Mouse (Mus musculus): Measurements from ENCODE around the gene Defb30. TPM values are rescaled to one million over a fixed set of nuclear protein-coding genes. Genes with fewer than 3 reads are reported as not detected.

The Defb30 gene
- polyA plus RNA-seq, 1 experiment: not detected

GRCm38 (mm10) chr14:62998977-62999376 lies 50.8 kb downstream of the Defb30 start:
- WGBS: 19% methylated on average over 4 of the region's 4 CpGs
- no peaks in the 10 kb centered on the region for H3K36me3 ChIP-seq (ENCODE audit: control insufficient read depth, insufficient read depth, low read length)
- H3K4me1 ChIP-seq (ENCODE audit: control insufficient read depth, insufficient read depth, insufficient read length): no peaks in the 10 kb centered on the region
- no peak for DNase-seq (ENCODE audit: low read depth in 1 of 2, low spot score in 2 of 2)
- no peak overlapping the region for H3K27ac ChIP-seq (ENCODE audit: insufficient read depth, low read length)
- no peak overlapping the region for H3K4me3 ChIP-seq (ENCODE audit: extremely low read depth, insufficient read depth, insufficient read length)
- TF ChIP-seq POLR2A (IDR thresholded peaks at IDR 0.05; ENCODE audit: low read depth, low read length): no peak
- no peaks in the 10 kb centered on the region for H3K27me3 ChIP-seq (ENCODE audit: control insufficient read depth, insufficient read depth, low read length)

DNA sequence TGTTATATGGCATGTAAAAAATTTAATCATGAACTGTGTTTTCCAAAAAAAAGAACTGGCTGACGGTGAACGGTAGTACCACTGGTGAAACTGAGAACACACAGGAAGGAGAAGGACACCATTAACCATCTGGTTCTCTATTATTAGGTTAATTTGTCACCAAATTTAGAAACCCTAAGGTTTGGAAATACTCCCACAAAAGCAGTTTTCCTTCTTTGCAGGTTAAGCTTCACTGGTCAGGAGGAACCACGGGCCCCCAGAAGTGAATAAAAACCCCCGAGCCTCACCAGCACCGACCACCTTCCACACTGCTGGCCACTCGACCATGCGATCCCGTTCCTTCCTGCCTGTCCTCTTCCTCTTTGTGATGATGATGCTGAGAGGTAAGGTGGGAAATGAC lies 52.0 kb downstream of the Defb30 start, which contains the start of gene Defb47:
Gene Defb47, plus strand, starts transcription at position 301 of the 400 bp plus-strand sequence.
- H3K27ac ChIP-seq (ENCODE audit: insufficient read depth, low read length): no peak within 1 kb of the TSS
- WGBS: 30% methylated on average over 8 of the region's 8 CpGs
- H3K36me3 ChIP-seq (ENCODE audit: control insufficient read depth, insufficient read depth, low read length): no peaks in the 10 kb centered on the region
- no peak for DNase-seq (ENCODE audit: low read depth in 1 of 2, low spot score in 2 of 2)
- H3K4me1 ChIP-seq (ENCODE audit: control insufficient read depth, insufficient read depth, insufficient read length): no peaks in the 10 kb centered on the region
- no peaks in the 10 kb centered on the region for H3K27me3 ChIP-seq (ENCODE audit: control insufficient read depth, insufficient read depth, low read length)
- no peak within 1 kb of the TSS for H3K4me3 ChIP-seq (ENCODE audit: extremely low read depth, insufficient read depth, insufficient read length)
- TF ChIP-seq POLR2A (IDR thresholded peaks at IDR 0.05; ENCODE audit: low read depth, low read length) (no peak), CTCF (IDR thresholded peaks at IDR 0.05; ENCODE audit: extremely low read depth, insufficient read depth, insufficient read length, insufficient replicate concordance) (no peak)

GRCm38 (mm10) chr14:62991849-62992510 lies 57.8 kb downstream of the Defb30 start:
- no peak for DNase-seq (ENCODE audit: low read depth in 1 of 2, low spot score in 2 of 2)
- TF ChIP-seq CTCF (IDR thresholded peaks at IDR 0.05; ENCODE audit: extremely low read depth, insufficient read depth, insufficient read length, insufficient replicate concordance) (no peak), POLR2A (IDR thresholded peaks at IDR 0.05; ENCODE audit: low read depth, low read length) (no peak)
- Histone ChIP-seq H3K4me3 (ENCODE audit: extremely low read depth, insufficient read depth, insufficient read length) (no peak overlapping the region), H3K27ac (ENCODE audit: insufficient read depth, low read length) (no peak overlapping the region), H3K4me1 (ENCODE audit: control insufficient read depth, insufficient read depth, insufficient read length) (no peaks in the 10 kb centered on the region; the same call in 1 of the 2 replicates), H3K27me3 (ENCODE audit: control insufficient read depth, insufficient read depth, low read length) (no peaks in the 10 kb centered on the region), H3K36me3 (ENCODE audit: control insufficient read depth, insufficient read depth, low read length) (no peaks in the 10 kb centered on the region)
- WGBS: 88% methylated on average over 7 of the region's 7 CpGs

DNA sequence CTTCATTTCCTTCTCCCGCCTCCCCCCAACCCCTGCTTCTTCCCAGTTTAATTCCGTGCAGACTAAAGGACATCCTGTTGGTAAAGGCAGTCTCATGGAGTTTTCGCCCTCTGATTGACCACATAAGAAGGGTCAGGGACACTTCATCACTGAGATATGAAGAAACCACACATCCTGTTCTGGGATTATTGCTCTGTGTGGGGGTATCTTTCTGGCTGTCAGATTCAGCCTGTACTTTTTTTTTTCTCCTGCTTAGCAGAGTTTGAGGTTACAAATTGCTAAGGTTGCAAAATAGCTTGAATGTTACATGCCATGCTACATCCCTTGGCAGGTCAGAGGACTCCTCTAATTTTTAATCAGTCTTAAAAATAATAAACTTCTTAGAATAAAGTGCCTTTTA lies 58.5 kb downstream of the Defb30 start:
- Histone ChIP-seq H3K36me3 (ENCODE audit: control insufficient read depth, insufficient read depth, low read length) (no peaks in the 10 kb centered on the region), H3K27ac (ENCODE audit: insufficient read depth, low read length) (no peak overlapping the region), H3K4me1 (ENCODE audit: control insufficient read depth, insufficient read depth, insufficient read length) (no peaks in the 10 kb centered on the region; the same call in 1 of the 2 replicates), H3K4me3 (ENCODE audit: extremely low read depth, insufficient read depth, insufficient read length) (no peak overlapping the region), H3K27me3 (ENCODE audit: control insufficient read depth, insufficient read depth, low read length) (no peaks in the 10 kb centered on the region)
- no peak for TF ChIP-seq CTCF (IDR thresholded peaks at IDR 0.05; ENCODE audit: extremely low read depth, insufficient read depth, insufficient read length, insufficient replicate concordance)
- TF ChIP-seq POLR2A (IDR thresholded peaks at IDR 0.05; ENCODE audit: low read depth, low read length): no peak
- 27% methylated on average over 3 of the region's 3 CpGs for WGBS
- no peak for DNase-seq (ENCODE audit: low read depth in 1 of 2, low spot score in 2 of 2)

- Histone ChIP-seq H3K27me3 (ENCODE audit: control insufficient read depth, insufficient read depth, low read length) (no peaks in the 10 kb centered on the region), H3K27ac (ENCODE audit: insufficient read depth, low read length) (no peak within 1 kb of the TSS), H3K4me3 (ENCODE audit: extremely low read depth, insufficient read depth, insufficient read length) (no peak within 1 kb of the TSS), H3K36me3 (ENCODE audit: control insufficient read depth, insufficient read depth, low read length) (no peaks in the 10 kb centered on the region), H3K4me1 (ENCODE audit: control insufficient read depth, insufficient read depth, insufficient read length) (no peaks in the 10 kb centered on the region)
- DNase-seq (ENCODE audit: low read depth in 1 of 2, low spot score in 2 of 2): no peak
- WGBS: 82% methylated on average over 1 of the region's 1 CpGs
- TF ChIP-seq POLR2A (IDR thresholded peaks at IDR 0.05; ENCODE audit: low read depth, low read length) (no peak), CTCF (IDR thresholded peaks at IDR 0.05; ENCODE audit: extremely low read depth, insufficient read depth, insufficient read length, insufficient replicate concordance) (no peak)
Measured at GRCm38 (mm10) chr14:62984410-62984809, 65.3 kb downstream of the Defb30 start, which contains the start of gene Defb48. Gene Defb48, minus strand, starts transcription at chr14:62984510.

Other genes starting within 250 kb of the Defb30 start
- 7.7 and 9.5 TPM in 2 replicates for gene Wdfy2, start 212.3 kb downstream of the Defb30 start, polyA plus RNA-seq (2012; rRNA removed)
- not detected in 2 replicates for gene Defb48, start 65.5 kb downstream of the Defb30 start, polyA plus RNA-seq (2012; rRNA removed)
- not detected in 2 replicates for gene Defb47, start 51.9 kb downstream of the Defb30 start, polyA plus RNA-seq (2012; rRNA removed)
- not detected in 2 replicates for gene Defb43, start 38.2 kb downstream of the Defb30 start, polyA plus RNA-seq (2012; rRNA removed)
- gene Defb42, start 3.0 kb downstream of the Defb30 start, polyA plus RNA-seq (2012; rRNA removed): 0.27 and 0.46 TPM in 2 replicates

Data from spleen, adult 2 months (tissue).